Mouse (Mus musculus) testis, adult 2 months (tissue): ENCODE data around the gene Csnk2b. TPM values are rescaled to one million over a fixed set of nuclear protein-coding genes. Genes with fewer than 3 reads are reported as not detected.

Experiments
- H3K27ac ChIP-seq: fragments of 200-500 bp; 2 replicates; pipeline ENCODE4 v1.5.1; 2012; ENCODE audit warnings: low read depth, low read length; ENCODE audit not compliant: control insufficient read depth, insufficient read depth
- H3K27me3 ChIP-seq: fragments of 200-500 bp; 2 replicates; pipeline ENCODE4 v1.6.1; 2012; ENCODE audit warnings: mild to moderate bottlenecking, low read length, moderate library complexity; ENCODE audit not compliant: control insufficient read depth, insufficient read depth
- H3K36me3 ChIP-seq: fragments of 200-500 bp; 2 replicates; pipeline ENCODE4 v1.6.1; 2012; ENCODE audit warnings: mild to moderate bottlenecking, low read length; ENCODE audit not compliant: control insufficient read depth, insufficient read depth
- H3K4me1 ChIP-seq: fragments of 200-500 bp; 2 replicates; pipeline ENCODE4 v1.6.1; 2012; ENCODE audit warnings: low read length; ENCODE audit not compliant: control insufficient read depth, insufficient read depth
- H3K4me3 ChIP-seq: fragments of 200-500 bp; 2 replicates; pipeline ENCODE4 v1.5.1; 2012; ENCODE audit warnings: low read depth, mild to moderate bottlenecking, low read length, moderate library complexity, mixed read lengths; ENCODE audit not compliant: control insufficient read depth
- CTCF ChIP-seq: fragments of 200-500 bp; IDR thresholded peaks from 2 replicates; pipeline ENCODE4 v1.5.1; 2012; ENCODE audit warnings: low read depth, mild to moderate bottlenecking, inconsistent platforms, low read length, moderate library complexity; ENCODE audit not compliant: control insufficient read depth, insufficient read depth, insufficient replicate concordance
- POLR2A ChIP-seq: fragments of 200-500 bp; IDR thresholded peaks from 2 replicates; pipeline ENCODE4 v1.6.1; 2012; ENCODE audit warnings: low read depth, mild to moderate bottlenecking, inconsistent platforms, low read length, moderate library complexity; ENCODE audit not compliant: control insufficient read depth
- polyA plus RNA-seq: library from polyadenylated mRNA; depleted of rRNA; stranded (reverse); fragments of >200 nt; gene quantifications from 2 replicates; pipeline ENCODE4 v1.2.3, GENCODE M21; 2012; rRNA removed

The Csnk2b gene
- polyA plus RNA-seq, 1 experiment: 3,228 TPM

GRCm38 (mm10) chr17:35068213-35068914 is 53.5 kb downstream of the Csnk2b start:
- H3K27me3 ChIP-seq: peaks cover 7% of the 10 kb centered on the region; the same call in 1 of the 2 replicates
- peak overlapping the region; percentile 71 for H3K4me3 ChIP-seq
- H3K4me1 ChIP-seq: peaks cover 13% of the 10 kb centered on the region
- TF ChIP-seq POLR2A (no peak), CTCF (no peak)
- H3K27ac ChIP-seq: no peak overlapping the region
- no peaks in the 10 kb centered on the region for H3K36me3 ChIP-seq

Other genes starting within 250 kb of the Csnk2b start
- 4.0 and 4.7 TPM in 2 replicates for gene Zbtb12, start 242.6 kb downstream of the Csnk2b start, polyA plus RNA-seq
- not detected in 2 replicates for gene Gm20547, start 240.0 kb downstream of the Csnk2b start, polyA plus RNA-seq
- 14.8 and 15.3 TPM in 2 replicates for gene C2, start 223.8 kb downstream of the Csnk2b start, polyA plus RNA-seq
- 344 and 384 TPM in 2 replicates for gene Ehmt2, start 223.6 kb downstream of the Csnk2b start, polyA plus RNA-seq
- 0.52 and 2.2 TPM in 2 replicates for gene Slc44a4, start 207.6 kb downstream of the Csnk2b start, polyA plus RNA-seq
- gene Neu1, start 190.8 kb downstream of the Csnk2b start, polyA plus RNA-seq: 4.1 and 7.9 TPM in 2 replicates
- gene Hspa1b, start 162.8 kb downstream of the Csnk2b start, polyA plus RNA-seq: 2.6 and 5.2 TPM in 2 replicates
- gene Gm20481, start 152.1 kb downstream of the Csnk2b start, polyA plus RNA-seq: not detected in 2 replicates
- gene Hspa1a, start 149.9 kb downstream of the Csnk2b start, polyA plus RNA-seq: 4.4 and 5.5 TPM in 2 replicates
- gene Hspa1l, start 149.3 kb downstream of the Csnk2b start, polyA plus RNA-seq: 718 and 731 TPM in 2 replicates
- gene Lsm2, start 140.2 kb downstream of the Csnk2b start, polyA plus RNA-seq: 480 and 579 TPM in 2 replicates
- gene Vars, start 121.1 kb downstream of the Csnk2b start, polyA plus RNA-seq: 261 and 309 TPM in 2 replicates
- gene Vwa7, start 105.5 kb downstream of the Csnk2b start, polyA plus RNA-seq: 0.65 and 0.84 TPM in 2 replicates
- 3.5 and 3.8 TPM in 2 replicates for gene Sapcd1, start 94.0 kb downstream of the Csnk2b start, polyA plus RNA-seq
- 19.3 and 20.4 TPM in 2 replicates for gene Msh5, start 75.3 kb downstream of the Csnk2b start, polyA plus RNA-seq
- gene Clic1, start 72.1 kb downstream of the Csnk2b start, polyA plus RNA-seq: 24.1 and 24.8 TPM in 2 replicates
- 11.1 and 14.4 TPM in 2 replicates for gene Ddah2, start 63.0 kb downstream of the Csnk2b start, polyA plus RNA-seq
- gene Ly6g6c, start 56.7 kb downstream of the Csnk2b start, polyA plus RNA-seq: 117 and 146 TPM in 2 replicates
- 3.4 and 3.7 TPM in 2 replicates for gene Mpig6b, start 55.9 kb downstream of the Csnk2b start, polyA plus RNA-seq
- gene Ly6g6e, start 45.2 kb downstream of the Csnk2b start, polyA plus RNA-seq: 0.78 and 0.95 TPM in 2 replicates
- gene Ly6g6d, start 44.0 kb downstream of the Csnk2b start, polyA plus RNA-seq: 0.85 and 0.99 TPM in 2 replicates
- 1.1 and 1.2 TPM in 2 replicates for gene Ly6g6f, start 36.4 kb downstream of the Csnk2b start, polyA plus RNA-seq
- gene Abhd16a, start 32.8 kb downstream of the Csnk2b start, polyA plus RNA-seq: 121 and 141 TPM in 2 replicates
- gene Ly6g5c, start 13.8 kb downstream of the Csnk2b start, polyA plus RNA-seq: 0.54 TPM in 1 of 2 replicates, not detected in the other
- gene Ly6g5b, start 6.6 kb downstream of the Csnk2b start, polyA plus RNA-seq: 2.9 and 3.1 TPM in 2 replicates
- 70.0 and 73.6 TPM in 2 replicates for gene Gpank1, start 598 bp downstream of the Csnk2b start, polyA plus RNA-seq
- gene D17H6S53E, start 4.3 kb upstream of the Csnk2b start, polyA plus RNA-seq: 0.91 and 2.5 TPM in 2 replicates
- 0.41 and 0.48 TPM in 2 replicates for gene Apom, start 10.0 kb upstream of the Csnk2b start, polyA plus RNA-seq
- gene Bag6, start 13.1 kb upstream of the Csnk2b start, polyA plus RNA-seq: 709 and 791 TPM in 2 replicates
- gene Prrc2a, start 42.8 kb upstream of the Csnk2b start, polyA plus RNA-seq: 515 and 563 TPM in 2 replicates
- 435 and 444 TPM in 2 replicates for gene Aif1, start 54.0 kb upstream of the Csnk2b start, polyA plus RNA-seq
- 0.65 and 1.3 TPM in 2 replicates for gene Lst1, start 66.4 kb upstream of the Csnk2b start, polyA plus RNA-seq
- gene Ltb, start 72.4 kb upstream of the Csnk2b start, polyA plus RNA-seq: 0.86 and 0.87 TPM in 2 replicates
- gene Tnf, start 80.0 kb upstream of the Csnk2b start, polyA plus RNA-seq: 0.07 TPM in 1 of 2 replicates, not detected in the other
- gene Lta, start 83.3 kb upstream of the Csnk2b start, polyA plus RNA-seq: 0.07 TPM in 1 of 2 replicates, not detected in the other
- not detected in 2 replicates for gene Gm16181, start 98.8 kb upstream of the Csnk2b start, polyA plus RNA-seq
- 10.4 and 11.7 TPM in 2 replicates for gene Atp6v1g2, start 111.6 kb upstream of the Csnk2b start, polyA plus RNA-seq
- 27.9 and 30.2 TPM in 2 replicates for gene Nfkbil1, start 113.7 kb upstream of the Csnk2b start, polyA plus RNA-seq
- 125 and 129 TPM in 2 replicates for gene Ddx39b, start 119.7 kb upstream of the Csnk2b start, polyA plus RNA-seq
- gene H2-D1, start 140.7 kb upstream of the Csnk2b start, polyA plus RNA-seq: 29.6 and 31.4 TPM in 2 replicates
- not detected in 2 replicates for gene H2-Q1, start 198.4 kb upstream of the Csnk2b start, polyA plus RNA-seq
- gene H2-Q2, start 220.2 kb upstream of the Csnk2b start, polyA plus RNA-seq: 0.53 and 0.90 TPM in 2 replicates